Mouse (Mus musculus) ES-E14 (cell line): ENCODE results near the gene Ptk7. TPM values are rescaled to one million over a fixed set of nuclear protein-coding genes. Genes with fewer than 3 reads are reported as not detected.

Experiments
- DNase-seq: peaks from one replicate; pipeline ENCODE4 v3.0.0-alpha.2; 2013; ENCODE audit warnings: low read depth, low spot score
- H3K27ac ChIP-seq: 2 replicates; pipeline ENCODE4 v1.5.1; 2012; ENCODE audit warnings: low read depth, mild to moderate bottlenecking, low read length, moderate library complexity, mixed read lengths; ENCODE audit not compliant: poor library complexity, insufficient read depth, severe bottlenecking
- H3K36me3 ChIP-seq: 2 replicates; pipeline ENCODE4 v1.6.1; 2012; ENCODE audit warnings: mild to moderate bottlenecking, low read length, moderate library complexity, mixed read lengths; ENCODE audit not compliant: control insufficient read depth, poor library complexity, insufficient read depth, severe bottlenecking
- H3K4me1 ChIP-seq, 2 experiments: fragments of 150-350 bp in 1 of 2; sonication (generic) in 1 of 2; 2 replicates each; pipeline ENCODE4 v1.6.1; 2012; ENCODE audit warnings: low read length in 2 of 2, mild to moderate bottlenecking in 1 of 2, mixed read lengths in 1 of 2; ENCODE audit not compliant: control insufficient read depth in 2 of 2, insufficient read depth in 2 of 2, poor library complexity in 1 of 2
- H3K4me3 ChIP-seq, 2 experiments: fragments of 150-350 bp in 1 of 2; sonication (generic) in 1 of 2; 2 replicates each; pipeline ENCODE4 v1.5.1; 2012; ENCODE audit warnings: low read length in 2 of 2, low read depth in 1 of 2, mild to moderate bottlenecking in 1 of 2, mixed read lengths in 1 of 2; ENCODE audit not compliant: insufficient read depth in 1 of 2, poor library complexity in 1 of 2, severe bottlenecking in 1 of 2
- H3K9ac ChIP-seq: 2 replicates; pipeline ENCODE4 v1.6.1; 2012; ENCODE audit warnings: low read depth, mild to moderate bottlenecking, low read length, mixed read lengths; ENCODE audit not compliant: poor library complexity, insufficient read depth, severe bottlenecking
- H3K9me3 ChIP-seq: fragments of 150-350 bp; sonication (generic); 2 replicates; pipeline ENCODE4 v1.6.1; 2012; ENCODE audit warnings: low read depth, mild to moderate bottlenecking, low read length; ENCODE audit not compliant: control insufficient read depth, insufficient read depth
- CHD2 ChIP-seq: IDR thresholded peaks from 2 replicates; pipeline ENCODE4 v1.6.1; 2014; ENCODE audit warnings: mild to moderate bottlenecking, low read depth, low read length, inconsistent platforms
- HCFC1 ChIP-seq: IDR thresholded peaks from 2 replicates; pipeline ENCODE4 v1.6.1; 2012; ENCODE audit warnings: low read length, inconsistent platforms, borderline replicate concordance; ENCODE audit not compliant: insufficient read depth
- MAFK ChIP-seq: IDR thresholded peaks from 2 replicates; pipeline ENCODE4 v1.6.1; 2014; ENCODE audit warnings: mild to moderate bottlenecking, low read depth, low read length, inconsistent platforms; ENCODE audit not compliant: insufficient read depth
- ZC3H11A ChIP-seq: IDR thresholded peaks from 2 replicates; pipeline ENCODE4 v1.6.1; 2012; ENCODE audit warnings: low read depth, mild to moderate bottlenecking, inconsistent platforms, low read length, borderline replicate concordance
- ZNF384 ChIP-seq: IDR thresholded peaks from 2 replicates; pipeline ENCODE4 v1.6.1; 2012; ENCODE audit warnings: low read depth, low read length, inconsistent platforms
- in situ Hi-C, 2 experiments: fragments of 600-800 bp; cut with MboI; formaldehyde crosslinking; loops; one replicate each; pipeline ENCODE4 v1.15.1; 2025; ENCODE audit warnings: low sequenced_read_pairs in 2 of 2, inconsistent platforms in 1 of 2; ENCODE audit not compliant: unreplicated experiment in 2 of 2
- total RNA-seq: library from RNA; depleted of rRNA; stranded (reverse); fragments of 300-350 nt; gene quantifications from 2 replicates; pipeline ENCODE4 v1.2.3, GENCODE M21; 2012

Ptk7 gene
- total RNA-seq, 1 experiment, result 200 TPM

DNA sequence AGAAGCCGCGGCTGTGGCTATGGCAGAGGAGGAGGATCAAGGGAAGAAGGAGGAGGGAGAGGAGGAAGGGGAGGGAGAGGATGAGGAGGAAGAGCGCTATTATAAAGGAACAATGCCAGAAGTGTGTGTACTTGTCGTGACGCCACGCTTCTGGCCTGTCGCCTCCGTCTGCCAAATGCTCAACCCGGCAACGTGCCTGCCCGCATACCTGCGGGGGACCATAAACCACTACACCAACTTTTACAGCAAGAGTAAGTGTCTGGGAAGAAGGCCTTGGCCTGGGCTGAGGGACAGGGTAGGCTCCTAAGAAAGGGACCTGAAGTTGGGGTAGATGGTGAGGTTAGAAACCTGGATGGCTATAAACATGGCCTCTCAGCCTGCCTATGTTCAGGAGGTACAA lies 32.7 kb upstream of the Ptk7 start:
- Histone ChIP-seq H3K27ac (no peak overlapping the region), H3K9ac (no peak overlapping the region), H3K4me1 (peaks cover 0 to 7% of the 10 kb centered on the region in 2 experiments; a peak in 1 of 4 replicates), H3K9me3 (no peaks in the 10 kb centered on the region), H3K4me3 (no peak overlapping the region), H3K36me3 (peaks cover 60% of the 10 kb centered on the region)
- no peak for TF ChIP-seq HCFC1
- no peak for TF ChIP-seq ZNF384
- no peak for TF ChIP-seq CHD2
- TF ChIP-seq ZC3H11A, result no peak
- no peak for TF ChIP-seq MAFK
- in situ Hi-C loops, result no loop called here
- DNase-seq, result no peak

DNA sequence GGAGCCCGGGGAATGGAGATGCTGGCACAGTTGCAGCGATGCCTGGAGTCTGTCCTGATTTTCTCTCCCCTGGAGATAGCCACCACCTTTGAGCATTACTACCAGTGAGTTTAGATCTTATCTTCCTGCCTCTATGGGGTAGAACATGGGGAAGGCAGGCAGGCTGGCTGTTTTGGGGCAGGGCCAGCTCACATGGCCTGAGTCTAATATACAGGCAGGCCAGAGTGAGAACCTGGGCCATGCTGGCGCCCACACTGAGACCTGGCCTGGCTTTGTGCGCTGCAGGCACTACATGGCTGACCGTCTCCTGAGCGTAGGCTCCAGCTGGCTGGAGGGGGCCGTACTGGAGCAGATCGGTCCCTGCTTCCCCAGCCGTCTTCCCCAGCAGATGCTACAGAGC lies 32.0 kb upstream of the Ptk7 start:
- Histone ChIP-seq H3K4me1 (peaks cover 0 to 8% of the 10 kb centered on the region in 2 experiments; a peak in 1 of 4 replicates), H3K27ac (no peak overlapping the region), H3K9ac (no peak overlapping the region), H3K9me3 (no peaks in the 10 kb centered on the region), H3K36me3 (peaks cover 62% of the 10 kb centered on the region), H3K4me3 (no peak overlapping the region)
- TF ChIP-seq ZC3H11A (no peak), HCFC1 (no peak)
- in situ Hi-C loops, result no loop called here
- DNase-seq, result no peak

DNA sequence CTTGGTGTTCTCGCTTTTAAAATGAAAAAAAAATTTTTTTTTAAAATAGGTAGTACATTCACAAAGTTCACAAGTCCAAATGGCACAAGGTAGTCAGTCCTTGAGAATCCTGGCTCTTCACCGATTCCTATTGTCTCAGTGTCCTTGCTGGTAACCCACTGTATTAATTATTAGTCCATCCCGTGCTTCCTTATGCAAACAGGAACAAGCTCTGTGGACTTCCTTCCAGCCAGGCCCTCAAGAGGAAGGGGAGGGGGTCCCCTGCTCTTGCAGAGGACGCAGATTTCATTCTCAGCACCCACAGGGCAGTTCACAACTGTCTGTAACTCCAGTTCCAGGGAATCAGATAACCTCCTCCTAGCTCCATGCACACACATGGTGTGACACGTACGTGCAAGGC lies 26.8 kb upstream of the Ptk7 start:
- Histone ChIP-seq H3K27ac (no peak overlapping the region), H3K9me3 (no peaks in the 10 kb centered on the region), H3K4me3 (no peak overlapping the region), H3K9ac (no peak overlapping the region), H3K36me3 (peaks cover 45% of the 10 kb centered on the region; the same call in 1 of the 2 replicates), H3K4me1 (peaks cover 6 to 19% of the 10 kb centered on the region in 2 experiments; a peak in 3 of 4 replicates)
- no peak for DNase-seq
- TF ChIP-seq MAFK (no peak), ZC3H11A (no peak), CHD2 (no peak), ZNF384 (no peak), HCFC1 (no peak)
- in situ Hi-C loops, result no loop called here

DNA sequence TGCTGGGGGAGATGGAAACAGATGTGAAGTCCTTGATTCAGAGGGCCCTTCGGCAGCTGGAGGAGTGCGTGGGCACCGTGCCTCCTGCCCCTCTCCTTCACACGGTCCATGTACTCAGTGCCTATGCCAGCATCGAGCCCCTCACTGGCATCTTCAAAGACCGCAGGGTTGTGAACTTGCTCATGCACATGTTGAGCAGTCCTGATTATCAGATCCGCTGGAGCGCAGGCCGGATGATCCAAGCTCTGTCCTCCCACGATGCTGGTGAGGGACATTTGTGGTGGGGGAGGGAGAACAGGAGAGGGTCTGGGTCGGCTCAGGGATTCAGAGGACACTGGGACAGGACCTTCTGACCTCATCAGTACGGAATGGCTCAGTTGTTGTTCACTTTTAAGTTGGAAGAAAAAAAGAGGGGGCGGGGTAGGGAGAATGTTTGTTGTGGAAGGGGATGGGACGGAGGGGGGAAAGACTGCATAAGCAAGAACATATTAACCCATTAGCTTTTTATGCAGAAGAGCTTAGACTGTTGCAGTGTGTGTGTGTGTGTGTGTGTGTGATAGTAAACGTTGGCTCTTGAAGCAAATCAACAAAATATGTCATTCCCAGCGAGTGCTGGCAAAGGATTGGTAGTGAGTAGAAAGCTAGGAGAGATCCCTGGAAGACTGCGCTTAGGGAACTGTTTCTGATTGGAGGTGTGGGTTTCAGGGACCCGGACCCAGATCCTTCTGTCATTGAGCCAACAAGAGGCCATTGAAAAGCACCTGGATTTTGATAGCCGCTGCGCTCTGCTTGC lies 22.6 kb upstream of the Ptk7 start:
- TF ChIP-seq MAFK, result no peak
- no peak for TF ChIP-seq HCFC1
- no peak for TF ChIP-seq CHD2
- no peak for TF ChIP-seq ZNF384
- TF ChIP-seq ZC3H11A, result no peak
- Histone ChIP-seq H3K36me3 (peaks cover 31% of the 10 kb centered on the region; the same call in 1 of the 2 replicates), H3K9ac (peak overlapping the region; percentile 63; the same call in 1 of the 2 replicates), H3K4me3 (peak overlapping the region in 1 of 2 experiments; percentile 67; a peak in 1 of 4 replicates), H3K9me3 (no peaks in the 10 kb centered on the region), H3K27ac (no peak overlapping the region), H3K4me1 (peaks cover 8 to 13% of the 10 kb centered on the region in 2 experiments; a peak in 3 of 4 replicates)
- in situ Hi-C loops, result no loop called here
- DNase-seq, result no peak

DNA sequence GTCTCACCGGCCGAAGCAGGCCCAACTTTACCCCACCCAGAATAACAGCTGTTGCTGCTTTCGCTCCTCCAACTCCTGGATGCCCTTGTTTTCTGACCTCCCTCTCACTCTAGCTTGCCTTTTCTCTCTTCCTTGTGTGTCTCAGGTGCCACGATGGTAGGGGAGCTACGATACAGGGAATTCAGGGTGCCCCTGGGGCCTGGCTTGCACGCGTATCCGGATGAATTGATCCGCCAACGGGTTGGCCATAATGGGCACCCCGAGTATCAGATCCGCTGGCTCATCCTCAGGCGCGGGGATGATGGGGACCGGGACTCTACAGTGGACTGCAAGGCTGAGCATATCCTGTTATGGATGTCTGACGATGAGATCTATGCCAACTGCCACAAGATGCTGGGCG lies 22.0 kb upstream of the Ptk7 start:
- Histone ChIP-seq H3K9me3 (no peaks in the 10 kb centered on the region), H3K4me3 (peak overlapping the region; percentile 67 to 82), H3K9ac (peak overlapping the region; percentile 63), H3K27ac (no peak overlapping the region), H3K36me3 (peaks cover 30% of the 10 kb centered on the region; the same call in 1 of the 2 replicates), H3K4me1 (peaks cover 10 to 15% of the 10 kb centered on the region in 2 experiments; a peak in 3 of 4 replicates)
- in situ Hi-C loops, result no loop called here
- DNase-seq, result no peak
- TF ChIP-seq MAFK, result no peak
- TF ChIP-seq HCFC1, result no peak
- TF ChIP-seq CHD2, result no peak
- no peak for TF ChIP-seq ZC3H11A
- no peak for TF ChIP-seq ZNF384
